Mouse (Mus musculus) hindbrain, postnatal 0 days (tissue): ENCODE results near the gene Castor1. TPM values are rescaled to one million over a fixed set of nuclear protein-coding genes. Genes with fewer than 3 reads are reported as not detected.

ENCODE experiments used
- ATAC-seq: fragments of 200-750 bp; cut with Nextera tagmentation; 2 replicates; pipeline ENCODE4 v1.8.0; 2017; ENCODE audit warnings: mild to moderate bottlenecking, moderate TSS enrichment, moderate library complexity
- DNase-seq: peaks from one replicate; pipeline ENCODE4 v3.0.0-alpha.2; 2015; ENCODE audit warnings: low spot score
- H3K27ac ChIP-seq: fragments of 300-500 bp; sonication (generic); 2 replicates; pipeline ENCODE4 v1.5.1; 2014; ENCODE audit warnings: mild to moderate bottlenecking
- H3K27me3 ChIP-seq: fragments of 300-500 bp; sonication (generic); 2 replicates; pipeline ENCODE4 v1.6.1; 2014; ENCODE audit warnings: low read length, mixed read lengths; ENCODE audit not compliant: insufficient read depth
- H3K36me3 ChIP-seq: fragments of 300-500 bp; sonication (generic); 2 replicates; pipeline ENCODE4 v1.6.1; 2014; ENCODE audit warnings: low read length, mixed read lengths; ENCODE audit not compliant: insufficient read depth
- H3K4me1 ChIP-seq: fragments of 300-500 bp; sonication (generic); 2 replicates; pipeline ENCODE4 v1.6.1; 2014; ENCODE audit warnings: antibody characterized with exemption, low read length, mixed read lengths; ENCODE audit not compliant: insufficient read depth
- H3K4me2 ChIP-seq: fragments of 300-500 bp; sonication (generic); 2 replicates; pipeline ENCODE4 v1.6.1; 2014; ENCODE audit warnings: low read depth, mild to moderate bottlenecking, low read length, moderate library complexity, mixed read lengths
- H3K4me3 ChIP-seq: fragments of 300-500 bp; sonication (generic); 2 replicates; pipeline ENCODE4 v1.5.1; 2014; ENCODE audit warnings: low read length
- H3K9ac ChIP-seq: fragments of 300-500 bp; sonication (generic); replicated peaks from 2 replicates; pipeline ENCODE4 v1.6.1; 2014; ENCODE audit warnings: mild to moderate bottlenecking, low read length, moderate library complexity, mixed read lengths
- H3K9me3 ChIP-seq: fragments of 300-500 bp; sonication (generic); 2 replicates; pipeline ENCODE4 v1.6.1; 2016; ENCODE audit warnings: low read length, mixed read lengths
- CTCF ChIP-seq: IDR thresholded peaks from 2 replicates; pipeline ENCODE4 v1.5.1; 2016; ENCODE audit warnings: antibody characterized with exemption, control low read depth, low read depth
- WGBS: fragments of 180-500 bp; shearing (Covaris S2); extraction: QIAGEN DNeasy Blood & Tissue Kit; methylation state at CpG from one replicate; pipeline ENCODE4 v1.1.7; 2014; 5-methylcytosine and 5-hydroxymethylcytosine counted together
- polyA plus RNA-seq: library from polyadenylated mRNA; unstranded; fragments of >200 nt; fragmentation: Nextera tagmentation; extraction: Ambion mirVana; gene quantifications from 2 replicates; pipeline ENCODE4 v1.2.1, GENCODE M21; 2015
- total RNA-seq: library from RNA; depleted of rRNA; stranded (reverse); fragments of >200 nt; gene quantifications from 2 replicates; pipeline ENCODE4 v1.2.3, GENCODE M21; 2014

The Castor1 gene
- total and polyA plus RNA-seq, 2 experiments from 2014 or later = 10.6 to 20.6 TPM

- H3K4me3 ChIP-seq = no peak overlapping the region
- ATAC-seq = no peak
- DNase-seq = no peak
- H3K27me3 ChIP-seq = no peaks in the 10 kb centered on the region
- H3K36me3 ChIP-seq = no peaks in the 10 kb centered on the region
- H3K27ac ChIP-seq = no peak overlapping the region
- H3K4me2 ChIP-seq = no peak overlapping the region
- TF ChIP-seq CTCF = no peak
- H3K4me1 ChIP-seq = no peaks in the 10 kb centered on the region
- no peak overlapping the region for H3K9ac ChIP-seq
- WGBS = 82% methylated on average over 8 of the region's 8 CpGs
- H3K9me3 ChIP-seq = no peaks in the 10 kb centered on the region
These were observed 21.4 kb upstream of the Castor1 start for GRCm38 (mm10) chr11:4196636-4197035.

- DNase-seq (peak; percentile 23), ATAC-seq (peak; percentile 41; the same call in 1 of the 2 replicates)
- Histone ChIP-seq H3K36me3 (no peaks in the 10 kb centered on the region), H3K4me3 (no peak overlapping the region), H3K9ac (no peak overlapping the region), H3K4me1 (no peaks in the 10 kb centered on the region), H3K27ac (no peak overlapping the region), H3K4me2 (no peak overlapping the region), H3K9me3 (no peaks in the 10 kb centered on the region), H3K27me3 (no peaks in the 10 kb centered on the region)
- no peak for TF ChIP-seq CTCF
- 43% methylated on average over 1 of the region's 1 CpGs for WGBS
These were observed 20.3 kb upstream of the Castor1 start for GRCm38 (mm10) chr11:4197691-4198090.

- H3K4me2 ChIP-seq = no peak overlapping the region
- peaks cover 5% of the 10 kb centered on the region; the same call in 1 of the 2 replicates for H3K36me3 ChIP-seq
- no peak overlapping the region for H3K4me3 ChIP-seq
- no peaks in the 10 kb centered on the region for H3K27me3 ChIP-seq
- no peak overlapping the region; the same call in 1 of the 2 replicates for H3K27ac ChIP-seq
- ATAC-seq (no peak), DNase-seq (no peak)
- H3K9me3 ChIP-seq = no peaks in the 10 kb centered on the region
- no peak overlapping the region for H3K9ac ChIP-seq
- no peaks in the 10 kb centered on the region for H3K4me1 ChIP-seq
- no peak for TF ChIP-seq CTCF
- 59% methylated on average over 11 of the region's 11 CpGs for WGBS
These were observed 15.9 kb upstream of the Castor1 start for GRCm38 (mm10) chr11:4201981-4202700.

- 83% methylated on average over 12 of the region's 12 CpGs for WGBS
- Histone ChIP-seq H3K27me3 (no peaks in the 10 kb centered on the region), H3K9ac (no peak overlapping the region), H3K36me3 (peaks cover 5% of the 10 kb centered on the region; the same call in 1 of the 2 replicates), H3K27ac (peak overlapping the region; percentile 27; the same call in 1 of the 2 replicates), H3K9me3 (no peaks in the 10 kb centered on the region), H3K4me3 (no peak overlapping the region), H3K4me2 (no peak overlapping the region), H3K4me1 (no peaks in the 10 kb centered on the region)
- TF ChIP-seq CTCF = no peak
- ATAC-seq = no peak
- DNase-seq = no peak
These were observed 14.9 kb upstream of the Castor1 start for GRCm38 (mm10) chr11:4202995-4203704.

- Histone ChIP-seq H3K36me3 (peaks cover 5% of the 10 kb centered on the region; the same call in 1 of the 2 replicates), H3K9me3 (no peaks in the 10 kb centered on the region), H3K4me1 (no peaks in the 10 kb centered on the region), H3K9ac (no peak overlapping the region), H3K27ac (peak overlapping the region; percentile 27; the same call in 1 of the 2 replicates), H3K4me3 (no peak overlapping the region), H3K4me2 (no peak overlapping the region), H3K27me3 (no peaks in the 10 kb centered on the region)
- DNase-seq (peak; percentile 50), ATAC-seq (peak; percentile 62; the same call in 1 of the 2 replicates)
- TF ChIP-seq CTCF = no peak
- 26% methylated on average over 2 of the region's 2 CpGs for WGBS
These were observed 14.3 kb upstream of the Castor1 start for GRCm38 (mm10) chr11:4203705-4204074.

GRCm38 (mm10) chr11:4205097-4205655, 12.8 kb upstream of the Castor1 start:
- Histone ChIP-seq H3K27ac (no peak overlapping the region), H3K9ac (no peak overlapping the region), H3K4me2 (no peak overlapping the region), H3K36me3 (peaks cover 10% of the 10 kb centered on the region; the same call in 1 of the 2 replicates), H3K4me3 (no peak overlapping the region), H3K9me3 (no peaks in the 10 kb centered on the region), H3K27me3 (no peaks in the 10 kb centered on the region), H3K4me1 (no peaks in the 10 kb centered on the region)
- ATAC-seq = no peak
- no peak for DNase-seq
- 83% methylated on average over 5 of the region's 5 CpGs for WGBS
- no peak for TF ChIP-seq CTCF
